Mouse (Mus musculus): ENCODE data around the gene Ltf. TPM values are rescaled to one million over a fixed set of nuclear protein-coding genes. Genes with fewer than 3 reads are reported as not detected.

Gene Ltf
- polyA plus RNA-seq, 1 experiment from 2014 or later = 1.6 TPM

DNA sequence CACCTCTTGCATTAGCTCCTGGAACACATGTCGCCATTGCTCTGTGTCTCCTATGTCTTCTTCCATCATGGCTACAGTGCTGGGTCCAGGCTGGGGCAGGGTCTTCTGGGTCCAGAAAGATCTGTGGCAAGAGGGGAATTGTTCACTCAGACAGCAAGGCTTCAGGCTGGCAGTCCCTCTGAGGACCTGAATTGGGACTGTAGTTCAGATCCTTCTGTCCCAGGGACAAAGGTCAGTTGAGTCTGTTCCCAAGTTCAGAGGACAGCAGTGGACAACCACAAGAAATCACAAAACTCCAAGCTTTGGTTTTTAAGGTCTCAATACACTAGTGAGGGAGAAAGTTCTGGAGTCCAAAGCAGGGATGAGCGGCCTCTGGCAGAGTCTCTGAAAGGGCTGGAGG lies 29.5 kb upstream of the Ltf start:
- WGBS = 88% methylated on average over 2 of the region's 2 CpGs
- DNase-seq (ENCODE audit: low spot score) (no peak), ATAC-seq (replicated peaks; ENCODE audit: low FRiP score, low TSS enrichment, low read depth) (no peak)
- H3K27ac ChIP-seq (ENCODE audit: low read depth) = no peak overlapping the region
- H3K9ac ChIP-seq (ENCODE audit: low read length) = no peak overlapping the region
- no peaks in the 10 kb centered on the region for H3K9me3 ChIP-seq (ENCODE audit: control insufficient read depth, low read length)
- peaks cover 3% of the 10 kb centered on the region; the same call in 1 of the 2 replicates for H3K4me1 ChIP-seq (replicated peaks; ENCODE audit: control insufficient read depth, insufficient read depth, low read length)
- no peak overlapping the region for H3K4me2 ChIP-seq (ENCODE audit: low read length)
- H3K36me3 ChIP-seq (ENCODE audit: control insufficient read depth, insufficient read depth, low read length) = no peaks in the 10 kb centered on the region
- H3K4me3 ChIP-seq (ENCODE audit: low read depth, low read length) = no peak overlapping the region
- no peaks in the 10 kb centered on the region for H3K27me3 ChIP-seq (replicated peaks; ENCODE audit: control insufficient read depth, insufficient read depth, low read length)

- Histone ChIP-seq H3K9ac (ENCODE audit: low read length) (no peak within 1 kb of the TSS), H3K4me3 (ENCODE audit: low read depth, low read length) (no peak within 1 kb of the TSS), H3K27me3 (replicated peaks; ENCODE audit: control insufficient read depth, insufficient read depth, low read length) (no peaks in the 10 kb centered on the region), H3K4me1 (replicated peaks; ENCODE audit: control insufficient read depth, insufficient read depth, low read length) (peaks cover 3% of the 10 kb centered on the region; the same call in 1 of the 2 replicates), H3K36me3 (ENCODE audit: control insufficient read depth, insufficient read depth, low read length) (no peaks in the 10 kb centered on the region), H3K27ac (ENCODE audit: low read depth) (no peak within 1 kb of the TSS), H3K4me2 (ENCODE audit: low read length) (no peak within 1 kb of the TSS), H3K9me3 (ENCODE audit: control insufficient read depth, low read length) (no peaks in the 10 kb centered on the region)
- DNase-seq (ENCODE audit: low spot score) (no peak), ATAC-seq (replicated peaks; ENCODE audit: low FRiP score, low TSS enrichment, low read depth) (no peak)
- WGBS = 41% methylated on average over 6 of the region's 6 CpGs
Observed at GRCm38 (mm10) chr9:110990204-110990603, 28.9 kb upstream of the Ltf start, which contains the start of gene Rtp3. TSS of gene Rtp3 (minus strand) at chr9:110990583.

DNA sequence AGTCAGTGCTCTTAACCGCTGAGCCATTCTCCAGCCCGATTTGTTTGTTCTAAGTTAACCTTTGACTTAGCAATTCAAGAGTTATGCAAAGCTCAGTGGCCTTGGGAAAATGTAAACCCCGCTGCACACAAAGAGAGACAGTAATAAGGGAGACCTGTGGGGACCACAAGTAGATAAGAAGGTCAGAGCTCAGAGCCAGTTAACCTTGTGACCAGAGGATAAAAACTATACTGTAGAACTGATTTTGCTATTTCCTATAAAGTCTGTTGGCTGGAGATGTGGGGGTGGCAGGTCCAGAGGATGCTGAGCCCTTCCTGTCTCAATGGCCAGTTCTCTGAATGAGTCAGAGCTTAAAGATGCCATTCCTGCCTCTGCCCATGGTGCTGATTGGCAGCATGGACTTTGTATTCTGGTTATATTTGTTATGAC lies 25.8 kb upstream of the Ltf start:
- Histone ChIP-seq H3K27me3 (replicated peaks; ENCODE audit: control insufficient read depth, insufficient read depth, low read length) (no peaks in the 10 kb centered on the region), H3K27ac (ENCODE audit: low read depth) (no peak overlapping the region), H3K4me2 (ENCODE audit: low read length) (no peak overlapping the region), H3K9me3 (ENCODE audit: control insufficient read depth, low read length) (no peaks in the 10 kb centered on the region), H3K4me1 (replicated peaks; ENCODE audit: control insufficient read depth, insufficient read depth, low read length) (peaks cover 3% of the 10 kb centered on the region; the same call in 1 of the 2 replicates), H3K9ac (ENCODE audit: low read length) (no peak overlapping the region), H3K4me3 (ENCODE audit: low read depth, low read length) (no peak overlapping the region), H3K36me3 (ENCODE audit: control insufficient read depth, insufficient read depth, low read length) (no peaks in the 10 kb centered on the region)
- peak; percentile 66 for DNase-seq (ENCODE audit: low spot score)
- 26% methylated on average over 3 of the region's 3 CpGs for WGBS
- ATAC-seq (replicated peaks; ENCODE audit: low FRiP score, low TSS enrichment, low read depth) = peak; percentile 33; the same call in 1 of the 2 replicates

DNA sequence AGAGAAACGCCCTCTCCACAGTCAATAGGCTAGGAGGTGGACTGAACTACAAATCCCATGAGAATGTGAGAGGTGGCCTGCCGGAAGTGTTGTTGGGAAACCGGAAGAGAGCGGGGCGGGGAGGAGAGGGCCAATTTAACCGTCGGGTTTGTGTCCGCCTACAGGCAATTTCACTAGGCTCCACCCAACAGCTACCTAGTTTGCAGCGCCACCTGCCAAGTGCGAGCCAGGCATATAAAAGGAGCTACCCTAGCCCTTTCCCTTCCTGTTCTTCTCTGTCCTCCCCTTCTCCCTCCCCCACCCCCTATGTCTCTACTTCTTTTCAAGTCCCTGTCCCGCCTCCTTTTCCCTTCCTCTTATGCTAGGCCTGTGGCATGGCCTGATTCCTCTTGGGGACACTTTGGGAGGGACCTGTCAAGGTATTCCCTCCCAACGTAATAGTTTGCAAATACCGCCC lies 24.3 kb upstream of the Ltf start:
- no peaks in the 10 kb centered on the region for H3K27me3 ChIP-seq (replicated peaks; ENCODE audit: control insufficient read depth, insufficient read depth, low read length)
- peak overlapping the region; percentile 50 for H3K4me2 ChIP-seq (ENCODE audit: low read length)
- H3K36me3 ChIP-seq (ENCODE audit: control insufficient read depth, insufficient read depth, low read length) = no peaks in the 10 kb centered on the region
- H3K9me3 ChIP-seq (ENCODE audit: control insufficient read depth, low read length) = no peaks in the 10 kb centered on the region
- DNase-seq (ENCODE audit: low spot score) = peak; percentile 79
- 0 out of 2 replicates have a peak overlapping the region, but pooled peaks have one; percentile 37 for H3K9ac ChIP-seq (ENCODE audit: low read length)
- H3K4me3 ChIP-seq (ENCODE audit: low read depth, low read length) = peak overlapping the region; percentile 42
- H3K4me1 ChIP-seq (replicated peaks; ENCODE audit: control insufficient read depth, insufficient read depth, low read length) = peaks cover 3% of the 10 kb centered on the region; the same call in 1 of the 2 replicates
- ATAC-seq (replicated peaks; ENCODE audit: low FRiP score, low TSS enrichment, low read depth) = peak; percentile 80
- no peak overlapping the region for H3K27ac ChIP-seq (ENCODE audit: low read depth)
- 8% methylated on average over 13 of the region's 13 CpGs for WGBS

- ATAC-seq (replicated peaks; ENCODE audit: low FRiP score, low TSS enrichment, low read depth) = 0 out of 2 replicates have a peak, but pooled peaks have one; percentile 20
Observed at GRCm38 (mm10) chr9:110997245-110997644, 21.8 kb upstream of the Ltf start.

GRCm38 (mm10) chr9:110999056-110999455 lies 20.0 kb upstream of the Ltf start:
- Histone ChIP-seq H3K27me3 (replicated peaks; ENCODE audit: control insufficient read depth, insufficient read depth, low read length) (no peaks in the 10 kb centered on the region), H3K9ac (ENCODE audit: low read length) (no peak overlapping the region), H3K4me3 (ENCODE audit: low read depth, low read length) (no peak overlapping the region), H3K4me1 (replicated peaks; ENCODE audit: control insufficient read depth, insufficient read depth, low read length) (no peaks in the 10 kb centered on the region), H3K9me3 (ENCODE audit: control insufficient read depth, low read length) (no peaks in the 10 kb centered on the region), H3K4me2 (ENCODE audit: low read length) (no peak overlapping the region), H3K27ac (ENCODE audit: low read depth) (no peak overlapping the region), H3K36me3 (ENCODE audit: control insufficient read depth, insufficient read depth, low read length) (no peaks in the 10 kb centered on the region)
- no peak for DNase-seq (ENCODE audit: low spot score)
- no peak for ATAC-seq (replicated peaks; ENCODE audit: low FRiP score, low TSS enrichment, low read depth)
- WGBS = 94% methylated on average over 2 of the region's 2 CpGs

More at GRCm38 (mm10) chr9:110997245-110997644, 21.8 kb upstream of the Ltf start:
- Histone ChIP-seq H3K4me2 (ENCODE audit: low read length) (no peak overlapping the region), H3K9ac (ENCODE audit: low read length) (no peak overlapping the region), H3K27me3 (replicated peaks; ENCODE audit: control insufficient read depth, insufficient read depth, low read length) (no peaks in the 10 kb centered on the region), H3K9me3 (ENCODE audit: control insufficient read depth, low read length) (no peaks in the 10 kb centered on the region), H3K4me3 (ENCODE audit: low read depth, low read length) (no peak overlapping the region), H3K27ac (ENCODE audit: low read depth) (no peak overlapping the region), H3K4me1 (replicated peaks; ENCODE audit: control insufficient read depth, insufficient read depth, low read length) (no peaks in the 10 kb centered on the region), H3K36me3 (ENCODE audit: control insufficient read depth, insufficient read depth, low read length) (no peaks in the 10 kb centered on the region)
- 6% methylated on average over 5 of the region's 5 CpGs for WGBS
- peak; percentile 69 for DNase-seq (ENCODE audit: low spot score)

GRCm38 (mm10) chr9:110999856-111000255 lies 19.2 kb upstream of the Ltf start:
- WGBS = 73% methylated on average over 10 of the region's 10 CpGs
- no peak for DNase-seq (ENCODE audit: low spot score)

GRCm38 (mm10) chr9:111001621-111002020 lies 17.4 kb upstream of the Ltf start:
- Histone ChIP-seq H3K27me3 (replicated peaks; ENCODE audit: control insufficient read depth, insufficient read depth, low read length) (no peaks in the 10 kb centered on the region), H3K9ac (ENCODE audit: low read length) (no peak overlapping the region), H3K9me3 (ENCODE audit: control insufficient read depth, low read length) (no peaks in the 10 kb centered on the region), H3K4me1 (replicated peaks; ENCODE audit: control insufficient read depth, insufficient read depth, low read length) (no peaks in the 10 kb centered on the region), H3K27ac (ENCODE audit: low read depth) (no peak overlapping the region), H3K4me2 (ENCODE audit: low read length) (no peak overlapping the region), H3K4me3 (ENCODE audit: low read depth, low read length) (no peak overlapping the region), H3K36me3 (ENCODE audit: control insufficient read depth, insufficient read depth, low read length) (no peaks in the 10 kb centered on the region)
- ATAC-seq (replicated peaks; ENCODE audit: low FRiP score, low TSS enrichment, low read depth) (no peak), DNase-seq (ENCODE audit: low spot score) (no peak)
- 74% methylated on average over 12 of the region's 12 CpGs for WGBS

More at GRCm38 (mm10) chr9:110999856-111000255, 19.2 kb upstream of the Ltf start:
- H3K9me3 ChIP-seq (ENCODE audit: control insufficient read depth, low read length) = no peaks in the 10 kb centered on the region
- no peak overlapping the region for H3K4me2 ChIP-seq (ENCODE audit: low read length)
- H3K27ac ChIP-seq (ENCODE audit: low read depth) = no peak overlapping the region
- H3K4me1 ChIP-seq (replicated peaks; ENCODE audit: control insufficient read depth, insufficient read depth, low read length) = no peaks in the 10 kb centered on the region
- H3K9ac ChIP-seq (ENCODE audit: low read length) = no peak overlapping the region
- no peaks in the 10 kb centered on the region for H3K36me3 ChIP-seq (ENCODE audit: control insufficient read depth, insufficient read depth, low read length)
- no peaks in the 10 kb centered on the region for H3K27me3 ChIP-seq (replicated peaks; ENCODE audit: control insufficient read depth, insufficient read depth, low read length)
- no peak overlapping the region for H3K4me3 ChIP-seq (ENCODE audit: low read depth, low read length)
- ATAC-seq (replicated peaks; ENCODE audit: low FRiP score, low TSS enrichment, low read depth) = no peak

GRCm38 (mm10) chr9:111003279-111003678 lies 15.8 kb upstream of the Ltf start:
- Histone ChIP-seq H3K36me3 (ENCODE audit: control insufficient read depth, insufficient read depth, low read length) (no peaks in the 10 kb centered on the region), H3K4me1 (replicated peaks; ENCODE audit: control insufficient read depth, insufficient read depth, low read length) (no peaks in the 10 kb centered on the region), H3K9me3 (ENCODE audit: control insufficient read depth, low read length) (no peaks in the 10 kb centered on the region), H3K27ac (ENCODE audit: low read depth) (no peak overlapping the region), H3K4me2 (ENCODE audit: low read length) (no peak overlapping the region), H3K4me3 (ENCODE audit: low read depth, low read length) (no peak overlapping the region), H3K9ac (ENCODE audit: low read length) (no peak overlapping the region), H3K27me3 (replicated peaks; ENCODE audit: control insufficient read depth, insufficient read depth, low read length) (no peaks in the 10 kb centered on the region)
- DNase-seq (ENCODE audit: low spot score) (no peak), ATAC-seq (replicated peaks; ENCODE audit: low FRiP score, low TSS enrichment, low read depth) (no peak)
- WGBS = 89% methylated on average over 9 of the region's 9 CpGs

Data from intestine, embryonic 14.5 days (tissue).